Mouse (Mus musculus): ENCODE data around the gene Gm21992.

DNA sequence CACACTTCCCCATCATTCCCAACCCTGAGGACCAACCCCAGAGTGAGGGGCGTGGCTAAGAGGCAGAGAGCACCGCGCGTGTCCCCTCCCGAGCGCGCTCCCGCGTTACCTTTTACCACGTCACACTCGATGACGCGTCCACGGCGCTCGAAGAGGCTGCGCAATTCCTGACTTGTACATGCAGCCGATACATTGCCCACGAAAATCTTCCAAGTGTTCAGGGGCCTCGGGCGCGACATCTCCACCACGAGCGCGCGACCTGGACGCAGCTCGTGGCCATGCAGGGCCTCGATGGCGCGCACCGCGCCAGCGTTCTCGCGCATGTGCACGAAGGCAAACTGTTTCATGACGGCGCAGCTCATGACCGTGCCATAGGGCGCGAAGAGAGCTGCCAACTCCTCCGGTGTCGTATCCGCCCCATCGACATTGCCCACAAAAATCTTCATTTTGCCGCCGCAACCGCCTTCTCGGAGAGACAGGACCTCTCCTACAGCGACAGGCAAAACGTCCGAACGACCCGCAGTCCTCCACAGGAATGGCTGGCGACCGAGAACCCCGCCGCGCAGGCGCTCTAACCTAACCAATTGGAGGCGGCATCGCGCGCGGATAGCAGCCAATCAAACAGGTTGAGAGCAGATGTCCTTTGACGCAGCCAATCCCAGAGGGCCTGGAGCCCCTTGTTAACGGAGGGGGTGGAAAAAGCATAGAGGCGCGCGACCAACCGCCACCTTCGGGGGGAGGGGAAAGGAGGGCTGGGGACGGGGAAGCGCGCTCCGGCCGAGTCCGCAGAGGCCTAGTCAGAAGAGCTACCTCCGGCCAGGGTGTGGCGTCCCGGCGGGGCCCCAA is at the start of gene Gm21992, which contains the start of gene Rbm14:
- TF ChIP-seq POLR2A (IDR thresholded peaks at IDR 0.05; ENCODE audit: borderline replicate concordance, extremely low read depth, insufficient read depth, insufficient read length, poor library complexity, severe bottlenecking) (peak; percentile 59; the same call in 1 of the 2 replicates), CTCF (IDR thresholded peaks at IDR 0.05; ENCODE audit: borderline replicate concordance, extremely low read depth, insufficient read depth, insufficient read length) (no peak)

All from brain, embryonic 14.5 days (tissue).